Mouse (Mus musculus): ENCODE measurements at regions not wholly inside any gene's neighbourhood (a gene's known extent, or its start where the extent isn't known, plus 50 kb on each side); places are given as distances from the start of the nearest gene placed in this dataset.

GRCm38 (mm10) chr11:31784332-31784901 is 87.6 kb upstream of the Cpeb4 start:
- TF ChIP-seq POLR2A (IDR thresholded peaks at IDR 0.05; ENCODE audit: insufficient read depth, low read depth, low read length): no peak
- no peak for TF ChIP-seq CTCF (IDR thresholded peaks at IDR 0.05; ENCODE audit: insufficient read depth, low read depth, low read length)

Measured in olfactory bulb, adult 2 months (tissue).